Mouse (Mus musculus): ENCODE results near the gene Wdr89. TPM values are rescaled to one million over a fixed set of nuclear protein-coding genes. Genes with fewer than 3 reads are reported as not detected.

Wdr89 gene
- total and polyA plus RNA-seq, 3 experiments, result 10.2 to 33.0 (median 27.6) TPM

- Histone ChIP-seq H3K27me3 (replicated peaks) (no peaks in the 10 kb centered on the region), H3K4me3 (replicated peaks in 1 of 3; ENCODE audit: low read depth in 2 of 3, low read length in 2 of 3, poor library complexity in 1 of 3) (no peak overlapping the region), H3K27ac (ENCODE audit: insufficient read depth, low read depth) (no peak overlapping the region), H3K36me3 (replicated peaks in 1 of 2; ENCODE audit: control insufficient read depth in 1 of 2, insufficient read depth in 1 of 2, low read length in 1 of 2) (peaks cover 0 to 22% of the 10 kb centered on the region in 2 experiments), H3K9me3 (replicated peaks; ENCODE audit: low read length) (no peaks in the 10 kb centered on the region), H3K9ac (ENCODE audit: insufficient read depth, low read depth) (no peak overlapping the region), H3K79me2 (replicated peaks; ENCODE audit: control insufficient read depth, extremely low read depth, insufficient read depth, poor library complexity, severe bottlenecking) (no peaks in the 10 kb centered on the region), H3K4me2 (ENCODE audit: insufficient read depth, low read depth, poor library complexity, severe bottlenecking) (no peak overlapping the region), H3K4me1 (ENCODE audit: control insufficient read depth in 1 of 2, insufficient read depth in 2 of 2) (peaks cover 3 to 25% of the 10 kb centered on the region in 2 experiments; a peak in 3 of 4 replicates)
- no peak for DNase-seq (ENCODE audit: extremely low read depth)
- in situ Hi-C loops (cut with MboI; ENCODE audit: low pct_ligation_motif_present, low pct_unique_long_range_greater_than_20kb, low sequenced_read_pairs) (no loop called here), dilution Hi-C loops (cut with MboI; ENCODE audit: extremely low pct_ligation_motif_present, extremely low pct_unique_long_range_greater_than_20kb, low sequenced_read_pairs) (no loop called here)
- TF ChIP-seq MXI1 (IDR thresholded peaks at IDR 0.05; ENCODE audit: low read depth, low read length) (no peak), JUN (IDR thresholded peaks at IDR 0.05; ENCODE audit: insufficient read depth, low read depth, low read length) (no peak), MAFK (IDR thresholded peaks at IDR 0.05; ENCODE audit: insufficient replicate concordance, low read length) (no peak), CTCF (conservative IDR thresholded peaks at IDR 0.05 in 1 of 2, IDR thresholded peaks at IDR 0.05 in 1 of 2; ENCODE audit: low read depth in 2 of 2, low read length in 2 of 2) (peak in 1 of 2 experiments; percentile 24; a peak in 1 of 4 replicates), SIN3A (IDR thresholded peaks at IDR 0.05; ENCODE audit: low read length) (no peak)
Observed at GRCm38 (mm10) chr12:75641726-75642125, 27.6 kb downstream of the Wdr89 start.

- Histone ChIP-seq H3K27me3 (replicated peaks) (no peaks in the 10 kb centered on the region), H3K79me2 (replicated peaks; ENCODE audit: control insufficient read depth, extremely low read depth, insufficient read depth, poor library complexity, severe bottlenecking) (no peaks in the 10 kb centered on the region; the same call in 1 of the 2 replicates), H3K4me3 (replicated peaks in 1 of 3; ENCODE audit: low read depth in 2 of 3, low read length in 2 of 3, poor library complexity in 1 of 3) (no peak overlapping the region), H3K9ac (ENCODE audit: insufficient read depth, low read depth) (no peak overlapping the region), H3K27ac (ENCODE audit: insufficient read depth, low read depth) (no peak overlapping the region), H3K9me3 (replicated peaks; ENCODE audit: low read length) (no peaks in the 10 kb centered on the region), H3K4me2 (ENCODE audit: insufficient read depth, low read depth, poor library complexity, severe bottlenecking) (no peak overlapping the region), H3K36me3 (replicated peaks in 1 of 2; ENCODE audit: control insufficient read depth in 1 of 2, insufficient read depth in 1 of 2, low read length in 1 of 2) (peaks cover 0 to 12% of the 10 kb centered on the region in 2 experiments), H3K4me1 (ENCODE audit: control insufficient read depth in 1 of 2, insufficient read depth in 2 of 2) (peaks cover 7 to 33% of the 10 kb centered on the region in 2 experiments; a peak in 3 of 4 replicates)
- in situ Hi-C loops (cut with MboI; ENCODE audit: low pct_ligation_motif_present, low pct_unique_long_range_greater_than_20kb, low sequenced_read_pairs), result no loop called here
- DNase-seq (ENCODE audit: extremely low read depth), result no peak
- TF ChIP-seq ZNF384 (IDR thresholded peaks at IDR 0.05; ENCODE audit: low read depth, low read length) (no peak), BHLHE40 (IDR thresholded peaks at IDR 0.05; ENCODE audit: low read depth, low read length) (peak; percentile 64)
- dilution Hi-C loops (cut with MboI; ENCODE audit: extremely low pct_ligation_motif_present, extremely low pct_unique_long_range_greater_than_20kb, low sequenced_read_pairs), result no loop called here
Observed at GRCm38 (mm10) chr12:75638345-75638744, 31.0 kb downstream of the Wdr89 start.

- H3K4me1 ChIP-seq (ENCODE audit: control insufficient read depth in 1 of 2, insufficient read depth in 2 of 2), result peaks cover 7 to 33% of the 10 kb centered on the region in 2 experiments; a peak in 3 of 4 replicates
- no peak for DNase-seq (ENCODE audit: extremely low read depth)
- H3K27me3 ChIP-seq (replicated peaks), result no peaks in the 10 kb centered on the region
- H3K4me3 ChIP-seq (replicated peaks in 1 of 3; ENCODE audit: low read depth in 2 of 3, low read length in 2 of 3, poor library complexity in 1 of 3), result no peak overlapping the region
- H3K9ac ChIP-seq (ENCODE audit: insufficient read depth, low read depth), result no peak overlapping the region
- in situ Hi-C loops (cut with MboI; ENCODE audit: low pct_ligation_motif_present, low pct_unique_long_range_greater_than_20kb, low sequenced_read_pairs) (no loop called here), dilution Hi-C loops (cut with MboI; ENCODE audit: extremely low pct_ligation_motif_present, extremely low pct_unique_long_range_greater_than_20kb, low sequenced_read_pairs) (no loop called here)
- H3K4me2 ChIP-seq (ENCODE audit: insufficient read depth, low read depth, poor library complexity, severe bottlenecking), result no peak overlapping the region
- TF ChIP-seq EP300 (IDR thresholded peaks at IDR 0.05; ENCODE audit: low read length) (peak; percentile 15; the same call in 1 of the 2 replicates), JUND (conservative IDR thresholded peaks at IDR 0.05; ENCODE audit: low read depth, low read length) (no peak)
- H3K27ac ChIP-seq (ENCODE audit: insufficient read depth, low read depth), result no peak overlapping the region
- peaks cover 8 to 18% of the 10 kb centered on the region in 2 experiments for H3K36me3 ChIP-seq (replicated peaks in 1 of 2; ENCODE audit: control insufficient read depth in 1 of 2, insufficient read depth in 1 of 2, low read length in 1 of 2)
- H3K79me2 ChIP-seq (replicated peaks; ENCODE audit: control insufficient read depth, extremely low read depth, insufficient read depth, poor library complexity, severe bottlenecking), result no peaks in the 10 kb centered on the region; the same call in 1 of the 2 replicates
- H3K9me3 ChIP-seq (replicated peaks; ENCODE audit: low read length), result no peaks in the 10 kb centered on the region
Observed at GRCm38 (mm10) chr12:75637103-75637502, 32.2 kb downstream of the Wdr89 start.

Data from CH12.LX (cell line).